8 mouse cellular contexts compared by ENCODE assay signal in the genomic region with DNA sequence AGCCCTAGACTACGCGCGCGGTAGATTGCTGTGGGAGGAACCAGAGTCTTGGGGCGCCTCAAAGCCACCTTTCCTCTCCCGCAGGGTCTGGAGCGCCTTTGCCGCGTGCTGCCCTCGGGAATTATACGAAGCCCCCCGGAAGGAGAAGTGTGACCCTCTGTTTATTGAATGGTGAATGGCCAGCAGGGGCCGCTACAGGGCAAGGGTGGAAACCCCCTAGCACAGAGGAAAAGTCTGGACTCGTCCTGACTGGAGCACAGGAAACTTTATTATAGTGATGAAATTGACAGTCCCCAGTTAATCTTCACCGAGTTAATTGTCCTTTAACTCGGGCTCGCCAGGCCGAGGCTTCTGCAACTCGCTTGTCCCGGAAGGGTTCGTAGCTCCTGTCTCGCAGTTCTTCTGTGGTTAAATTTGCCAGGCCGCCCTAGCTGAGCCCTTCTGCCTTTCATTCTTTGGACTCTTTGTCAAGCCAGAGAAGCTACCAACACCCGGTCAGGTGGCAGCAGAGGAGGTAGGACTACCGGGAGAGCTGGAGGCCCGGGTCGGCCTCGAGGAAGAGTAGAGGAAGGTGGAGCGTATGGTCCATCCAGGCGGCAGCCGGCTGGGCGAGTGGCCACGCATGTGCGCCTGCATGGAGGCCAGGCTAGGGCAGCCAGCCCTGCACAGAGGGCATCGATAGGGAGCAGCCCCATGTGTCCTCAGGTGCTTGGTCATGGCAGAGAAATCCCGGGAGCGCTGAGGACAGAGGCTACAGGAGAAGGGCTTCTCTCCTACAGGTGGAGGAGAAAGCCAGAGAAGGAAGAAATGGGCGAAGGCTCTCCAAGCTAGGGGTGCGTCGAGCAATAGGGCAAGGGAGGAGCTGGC. TPM values are rescaled to one million over a fixed set of nuclear protein-coding genes. Genes with fewer than 3 reads are reported as not detected.
DNase-seq lines count a peak whose midpoint lies in the region; ATAC-seq and TF ChIP-seq lines count a peak whose summit lies in the region.

No protein-coding gene starts in this region.

- H3K36me3 ChIP-seq in embryonic facial prominence, embryonic 12.5 days: peaks cover 20% of the 10 kb centered on the region
- H3K36me3 ChIP-seq in intestine, postnatal 0 days (ENCODE audit: control insufficient read depth, insufficient read depth): peaks cover 21% of the 10 kb centered on the region
- peaks cover 15% of the 10 kb centered on the region for H3K36me3 ChIP-seq in limb, embryonic 11.5 days (ENCODE audit: control insufficient read depth, insufficient read depth, low read length)
- H3K36me3 ChIP-seq in midbrain, embryonic 13.5 days: peaks cover 22% of the 10 kb centered on the region

- peak overlapping the region; percentile 99 for H3K4me3 ChIP-seq in embryonic facial prominence, embryonic 12.5 days
- H3K4me3 ChIP-seq in intestine, postnatal 0 days (ENCODE audit: low read depth, low read length): peak overlapping the region; percentile 81
- peak overlapping the region; percentile 84 for H3K4me3 ChIP-seq in limb, embryonic 11.5 days (ENCODE audit: low read depth, low read length)
- peak overlapping the region; percentile 99 for H3K4me3 ChIP-seq in midbrain, embryonic 13.5 days (replicated peaks)

- peak; percentile 98 for TF ChIP-seq CTCF in intestine, postnatal 0 days (IDR thresholded peaks at IDR 0.05; ENCODE audit: low read depth)

- H3K4me1 ChIP-seq in embryonic facial prominence, embryonic 12.5 days: peaks cover 19% of the 10 kb centered on the region
- H3K4me1 ChIP-seq in intestine, postnatal 0 days (replicated peaks; ENCODE audit: control insufficient read depth, insufficient read depth, low read length): no peaks in the 10 kb centered on the region
- peaks cover 11% of the 10 kb centered on the region for H3K4me1 ChIP-seq in limb, embryonic 11.5 days (ENCODE audit: control insufficient read depth, insufficient read depth, low read length)
- peaks cover 35% of the 10 kb centered on the region for H3K4me1 ChIP-seq in midbrain, embryonic 13.5 days (replicated peaks)

- DNase-seq in 3134 (ENCODE audit: extremely low read depth, insufficient read length, low spot score): peak; percentile 48
- peak; percentile 84 to 89 for DNase-seq in adrenal gland, postnatal 36 days
- DNase-seq in limb, embryonic 11.5 days (ENCODE audit: low spot score): peak; percentile 93
- peak; percentile 66 to 87 for DNase-seq in spleen, adult 18-20 months

- no peaks in the 10 kb centered on the region for H3K27me3 ChIP-seq in embryonic facial prominence, embryonic 12.5 days
- no peaks in the 10 kb centered on the region for H3K27me3 ChIP-seq in intestine, postnatal 0 days (replicated peaks; ENCODE audit: control insufficient read depth, insufficient read depth, low read length)
- H3K27me3 ChIP-seq in limb, embryonic 11.5 days (ENCODE audit: control insufficient read depth, insufficient read depth, low read length): no peaks in the 10 kb centered on the region
- H3K27me3 ChIP-seq in midbrain, embryonic 13.5 days: no peaks in the 10 kb centered on the region

- 29% methylated on average over 40 of the region's 40 CpGs for WGBS in embryonic facial prominence, embryonic 12.5 days
- 13% methylated on average over 40 of the region's 40 CpGs for WGBS in intestine, postnatal 0 days
- WGBS in limb, embryonic 11.5 days: 28% methylated on average over 40 of the region's 40 CpGs
- whole genome bisulfite sequencing in midbrain, embryonic 13.5 days: 30% methylated on average over 40 of the region's 40 CpGs

- H3K4me2 ChIP-seq in embryonic facial prominence, embryonic 12.5 days (replicated peaks): peak overlapping the region; percentile 83
- H3K4me2 ChIP-seq in intestine, postnatal 0 days (replicated peaks; ENCODE audit: low read depth): peak overlapping the region; percentile 67
- peak overlapping the region; percentile 55 for H3K4me2 ChIP-seq in limb, embryonic 11.5 days (ENCODE audit: low read depth, severe bottlenecking)
- peak overlapping the region; percentile 80 for H3K4me2 ChIP-seq in midbrain, embryonic 13.5 days (replicated peaks)

- H3K27ac ChIP-seq in embryonic facial prominence, embryonic 12.5 days: peak overlapping the region; percentile 93
- H3K27ac ChIP-seq in intestine, postnatal 0 days (ENCODE audit: low read depth, low read length): peak overlapping the region; percentile 87
- 0 out of 2 replicates have a peak overlapping the region, but pooled peaks have one; percentile 91 for H3K27ac ChIP-seq in limb, embryonic 11.5 days (replicated peaks; ENCODE audit: low read depth, low read length)
- peak overlapping the region; percentile 95 for H3K27ac ChIP-seq in midbrain, embryonic 13.5 days

- H3K9me3 ChIP-seq in embryonic facial prominence, embryonic 12.5 days: no peaks in the 10 kb centered on the region
- H3K9me3 ChIP-seq in intestine, postnatal 0 days (ENCODE audit: control insufficient read depth): no peaks in the 10 kb centered on the region
- H3K9me3 ChIP-seq in limb, embryonic 11.5 days (ENCODE audit: control insufficient read depth, low read length): no peaks in the 10 kb centered on the region
- H3K9me3 ChIP-seq in midbrain, embryonic 13.5 days: no peaks in the 10 kb centered on the region

- H3K9ac ChIP-seq in embryonic facial prominence, embryonic 12.5 days: peak overlapping the region; percentile 99
- peak overlapping the region; percentile 13 for H3K9ac ChIP-seq in intestine, postnatal 0 days (ENCODE audit: low read depth, low read length)
- peak overlapping the region; percentile 45 for H3K9ac ChIP-seq in limb, embryonic 11.5 days (ENCODE audit: low read length)
- H3K9ac ChIP-seq in midbrain, embryonic 13.5 days (replicated peaks): peak overlapping the region; percentile 99

- peak; percentile 52 for ATAC-seq in embryonic facial prominence, embryonic 12.5 days (ENCODE audit: insufficient number of reproducible peaks, insufficient read depth, low FRiP score, low TSS enrichment)
- peak; percentile 49 for ATAC-seq in granulocyte monocyte progenitor cell, adult 5-6 weeks (replicated peaks; ENCODE audit: poor library complexity, severe bottlenecking)
- ATAC-seq in intestine, postnatal 0 days: peak; percentile 65
- peak; percentile 65 for ATAC-seq in limb, embryonic 11.5 days (ENCODE audit: insufficient number of reproducible peaks, low FRiP score, low TSS enrichment, low read depth)
- peak; percentile 71 for ATAC-seq in midbrain, embryonic 13.5 days

RNA-seq across cellular contexts. Expression of a gene that starts 1.1 kb away (rescaled TPM):
- total RNA-seq in adrenal gland, postnatal 36 days (2021): 10 to 100 TPM; 38.5 to 44.5 TPM
- 11.6 and 12.6 TPM in 2 replicates for polyA plus RNA-seq in embryonic facial prominence, embryonic 12.5 days (2016; fragmentation: Nextera tagmentation; extraction: Ambion mirVana)
- 48.1 and 64.3 TPM in 2 replicates for total RNA-seq in granulocyte monocyte progenitor cell, adult 5-6 weeks (2014; fragmentation: Nextera tagmentation)
- 5.9 and 9.5 TPM in 2 replicates for total RNA-seq in granulocyte monocyte progenitor cell, adult 5-6 weeks (2017)
- 5.6 and 5.8 TPM in 2 replicates for polyA plus RNA-seq in intestine, postnatal 0 days (2015; fragmentation: Nextera tagmentation; extraction: Ambion mirVana)
- 11.9 and 14.1 TPM in 2 replicates for polyA plus RNA-seq in limb, embryonic 11.5 days (2014; fragmentation: Nextera tagmentation; extraction: Ambion mirVana)
- polyA plus RNA-seq in midbrain, embryonic 13.5 days (2015; fragmentation: Nextera tagmentation; extraction: Ambion mirVana): 12.9 and 13.3 TPM in 2 replicates

RNA-seq across cellular contexts. Expression of a gene that starts 9.0 kb away (rescaled TPM):
- under 1 TPM in 1 of 2 experiments, not detected in 1; 0.72 TPM for total RNA-seq in adrenal gland, postnatal 36 days (2021)
- polyA plus RNA-seq in embryonic facial prominence, embryonic 12.5 days (2016; fragmentation: Nextera tagmentation; extraction: Ambion mirVana): 0.17 and 0.19 TPM in 2 replicates
- total RNA-seq in granulocyte monocyte progenitor cell, adult 5-6 weeks (2014; fragmentation: Nextera tagmentation): not detected in 2 replicates
- total RNA-seq in granulocyte monocyte progenitor cell, adult 5-6 weeks (2017): not detected in 2 replicates
- polyA plus RNA-seq in intestine, postnatal 0 days (2015; fragmentation: Nextera tagmentation; extraction: Ambion mirVana): 1.2 TPM in 2 replicates
- 0.43 TPM in 1 of 2 replicates, not detected in the other for polyA plus RNA-seq in limb, embryonic 11.5 days (2014; fragmentation: Nextera tagmentation; extraction: Ambion mirVana)
- 0.14 and 0.31 TPM in 2 replicates for polyA plus RNA-seq in midbrain, embryonic 13.5 days (2015; fragmentation: Nextera tagmentation; extraction: Ambion mirVana)

RNA-seq across cellular contexts. Expression of a gene that starts 23.0 kb away (rescaled TPM):
- total RNA-seq in adrenal gland, postnatal 36 days (2021): under 1 TPM in 1 of 2 experiments, not detected in 1; 0.43 TPM
- 0.37 and 0.73 TPM in 2 replicates for polyA plus RNA-seq in embryonic facial prominence, embryonic 12.5 days (2016; fragmentation: Nextera tagmentation; extraction: Ambion mirVana)
- 3.4 TPM in 1 of 2 replicates, not detected in the other for total RNA-seq in granulocyte monocyte progenitor cell, adult 5-6 weeks (2014; fragmentation: Nextera tagmentation)
- not detected in 2 replicates for total RNA-seq in granulocyte monocyte progenitor cell, adult 5-6 weeks (2017)
- 1.0 and 1.6 TPM in 2 replicates for polyA plus RNA-seq in intestine, postnatal 0 days (2015; fragmentation: Nextera tagmentation; extraction: Ambion mirVana)
- 3.6 and 3.8 TPM in 2 replicates for polyA plus RNA-seq in limb, embryonic 11.5 days (2014; fragmentation: Nextera tagmentation; extraction: Ambion mirVana)
- 0.46 and 0.73 TPM in 2 replicates for polyA plus RNA-seq in midbrain, embryonic 13.5 days (2015; fragmentation: Nextera tagmentation; extraction: Ambion mirVana)

RNA-seq across cellular contexts. Expression of a gene that starts 24.4 kb away (rescaled TPM):
- total RNA-seq in adrenal gland, postnatal 36 days (2021): 1 to 10 TPM; 2.0 to 3.2 TPM
- 4.1 and 5.5 TPM in 2 replicates for polyA plus RNA-seq in embryonic facial prominence, embryonic 12.5 days (2016; fragmentation: Nextera tagmentation; extraction: Ambion mirVana)
- total RNA-seq in granulocyte monocyte progenitor cell, adult 5-6 weeks (2014; fragmentation: Nextera tagmentation): 4.9 and 10.6 TPM in 2 replicates
- total RNA-seq in granulocyte monocyte progenitor cell, adult 5-6 weeks (2017): 0.34 TPM in 1 of 2 replicates, not detected in the other
- 0.73 and 1.2 TPM in 2 replicates for polyA plus RNA-seq in intestine, postnatal 0 days (2015; fragmentation: Nextera tagmentation; extraction: Ambion mirVana)
- polyA plus RNA-seq in limb, embryonic 11.5 days (2014; fragmentation: Nextera tagmentation; extraction: Ambion mirVana): 3.2 and 3.5 TPM in 2 replicates
- polyA plus RNA-seq in midbrain, embryonic 13.5 days (2015; fragmentation: Nextera tagmentation; extraction: Ambion mirVana): 4.8 and 6.6 TPM in 2 replicates

RNA-seq across cellular contexts. Expression of a gene that starts 26.2 kb away (rescaled TPM):
- 100 to 1,000 TPM; 141 to 163 TPM for total RNA-seq in adrenal gland, postnatal 36 days (2021)
- polyA plus RNA-seq in embryonic facial prominence, embryonic 12.5 days (2016; fragmentation: Nextera tagmentation; extraction: Ambion mirVana): 132 and 138 TPM in 2 replicates
- 218 and 221 TPM in 2 replicates for total RNA-seq in granulocyte monocyte progenitor cell, adult 5-6 weeks (2014; fragmentation: Nextera tagmentation)
- 156 and 184 TPM in 2 replicates for total RNA-seq in granulocyte monocyte progenitor cell, adult 5-6 weeks (2017)
- 247 and 259 TPM in 2 replicates for polyA plus RNA-seq in intestine, postnatal 0 days (2015; fragmentation: Nextera tagmentation; extraction: Ambion mirVana)
- polyA plus RNA-seq in limb, embryonic 11.5 days (2014; fragmentation: Nextera tagmentation; extraction: Ambion mirVana): 105 and 123 TPM in 2 replicates
- polyA plus RNA-seq in midbrain, embryonic 13.5 days (2015; fragmentation: Nextera tagmentation; extraction: Ambion mirVana): 131 and 133 TPM in 2 replicates

Comparison
In these comparisons a context has a peak if more than half of its experiments do, and no peak if none do; other contexts are left out.
1. Peak in every context shown above with its lines: DNase-seq, ATAC-seq, H3K4me3 ChIP-seq and H3K27ac ChIP-seq.
2. H3K9ac ChIP-seq: peak in every context shown above with its lines; median percentile 99 in embryonic facial prominence, embryonic 12.5 days; 99 in midbrain, embryonic 13.5 days; 45 in limb, embryonic 11.5 days; 13 in intestine, postnatal 0 days.